Mouse (Mus musculus) CH12.LX (cell line): ENCODE data around the gene Cers6. TPM values are rescaled to one million over a fixed set of nuclear protein-coding genes. Genes with fewer than 3 reads are reported as not detected.

ENCODE experiments used
- DNase-seq: peaks from one replicate; pipeline ENCODE4 v3.0.0-alpha.2; 2013; ENCODE audit errors: extremely low read depth
- H3K27ac ChIP-seq: 2 replicates; pipeline ENCODE4 v1.5.1; 2012; ENCODE audit warnings: low read depth, mild to moderate bottlenecking, control low read depth, moderate library complexity; ENCODE audit not compliant: insufficient read depth
- H3K27me3 ChIP-seq: replicated peaks from 2 replicates; pipeline ENCODE3; 2012; ENCODE audit warnings: inconsistent platforms
- H3K36me3 ChIP-seq, 2 experiments: replicated peaks in 1 of 2; 2 replicates each; pipeline versions ENCODE3 to v1.6.1; 2012; ENCODE audit warnings: inconsistent platforms in 1 of 2, low read length in 1 of 2, mild to moderate bottlenecking in 1 of 2, mixed read lengths in 1 of 2, moderate library complexity in 1 of 2; ENCODE audit not compliant: control insufficient read depth in 1 of 2, insufficient read depth in 1 of 2
- H3K4me1 ChIP-seq, 2 experiments: 2 replicates each; pipeline ENCODE4 v1.6.1; 2012; ENCODE audit warnings: inconsistent platforms in 1 of 2, moderate library complexity in 1 of 2; ENCODE audit not compliant: insufficient read depth in 2 of 2, control insufficient read depth in 1 of 2
- H3K4me2 ChIP-seq: 2 replicates; pipeline ENCODE4 v1.6.1; 2012; ENCODE audit warnings: low read depth, mild to moderate bottlenecking, control low read depth; ENCODE audit not compliant: poor library complexity, insufficient read depth, severe bottlenecking
- H3K4me3 ChIP-seq, 3 experiments: fragments of 150-350 bp in 1 of 3; sonication (generic) in 1 of 3; replicated peaks in 1 of 3; 2 replicates each; pipeline versions ENCODE3 to v1.5.1; 2011 to 2012; ENCODE audit warnings: low read depth in 2 of 3, low read length in 2 of 3, mild to moderate bottlenecking in 2 of 3, moderate library complexity in 2 of 3, control low read depth in 1 of 3, improper control_type of control experiment in 1 of 3, inconsistent platforms in 1 of 3, mixed read lengths in 1 of 3; ENCODE audit not compliant: poor library complexity in 1 of 3
- H3K79me2 ChIP-seq: replicated peaks from 2 replicates; pipeline ENCODE4 v1.6.1; 2012; ENCODE audit warnings: mild to moderate bottlenecking, moderate library complexity; ENCODE audit not compliant: control insufficient read depth, poor library complexity, insufficient read depth, severe bottlenecking; ENCODE audit errors: extremely low read depth
- H3K9ac ChIP-seq: 2 replicates; pipeline ENCODE4 v1.6.1; 2012; ENCODE audit warnings: low read depth, mild to moderate bottlenecking, control low read depth, moderate library complexity; ENCODE audit not compliant: insufficient read depth
- H3K9me3 ChIP-seq: replicated peaks from 2 replicates; pipeline ENCODE3; 2012; ENCODE audit warnings: low read length, inconsistent platforms, mixed read lengths
- BHLHE40 ChIP-seq: IDR thresholded peaks from 2 replicates; pipeline ENCODE4 v1.6.1; 2011; ENCODE audit warnings: mild to moderate bottlenecking, low read depth, low read length, improper control_type of control experiment
- CHD1 ChIP-seq: IDR thresholded peaks from 2 replicates; pipeline ENCODE4 v1.6.1; 2012; ENCODE audit warnings: low read depth, low read length, improper control_type of control experiment, inconsistent platforms
- CTCF ChIP-seq, 2 experiments: IDR thresholded peaks in 1 of 2; conservative IDR thresholded peaks in 1 of 2; 2 replicates each; pipeline ENCODE4 v1.5.1; 2011 to 2012; ENCODE audit warnings: low read depth in 2 of 2, low read length in 2 of 2, improper control_type of control experiment in 1 of 2, inconsistent platforms in 1 of 2, mild to moderate bottlenecking in 1 of 2, moderate library complexity in 1 of 2
- ELF1 ChIP-seq: IDR thresholded peaks from 2 replicates; pipeline ENCODE4 v1.6.1; 2014; ENCODE audit warnings: low read depth, mild to moderate bottlenecking, inconsistent platforms, low read length, improper control_type of control experiment
- ETS1 ChIP-seq: conservative IDR thresholded peaks from 2 replicates; pipeline ENCODE4 v1.6.1; 2012; ENCODE audit warnings: low read depth, mild to moderate bottlenecking, inconsistent platforms, low read length, improper control_type of control experiment, moderate library complexity
- GABPA ChIP-seq: IDR thresholded peaks from 2 replicates; pipeline ENCODE4 v1.6.1; 2012; ENCODE audit warnings: low read depth, low read length, improper control_type of control experiment, inconsistent platforms; ENCODE audit not compliant: insufficient replicate concordance
- IRF4 ChIP-seq: IDR thresholded peaks from 2 replicates; pipeline ENCODE4 v1.6.1; 2014; ENCODE audit warnings: low read depth, mild to moderate bottlenecking, inconsistent platforms, low read length, improper control_type of control experiment
- JUND ChIP-seq: conservative IDR thresholded peaks from 2 replicates; pipeline ENCODE4 v1.6.1; 2011; ENCODE audit warnings: low read depth, low read length, improper control_type of control experiment
- MAX ChIP-seq: IDR thresholded peaks from 2 replicates; pipeline ENCODE4 v1.6.1; 2011; ENCODE audit warnings: low read length, improper control_type of control experiment
- MEF2A ChIP-seq: IDR thresholded peaks from 2 replicates; pipeline ENCODE4 v1.6.1; 2014; ENCODE audit warnings: low read depth, mild to moderate bottlenecking, inconsistent platforms, low read length, improper control_type of control experiment, borderline replicate concordance
- MXI1 ChIP-seq: IDR thresholded peaks from 2 replicates; pipeline ENCODE4 v1.6.1; 2011; ENCODE audit warnings: mild to moderate bottlenecking, low read depth, low read length, improper control_type of control experiment
- MYC ChIP-seq: IDR thresholded peaks from 2 replicates; pipeline ENCODE4 v1.6.1; 2011; ENCODE audit warnings: low read depth, mild to moderate bottlenecking, improper control_type of control experiment, low read length
- NRF1 ChIP-seq: IDR thresholded peaks from 2 replicates; pipeline ENCODE4 v1.6.1; 2014; ENCODE audit warnings: low read depth, mild to moderate bottlenecking, inconsistent platforms, low read length, improper control_type of control experiment, moderate library complexity
- PAX5 ChIP-seq: IDR thresholded peaks from 2 replicates; pipeline ENCODE4 v1.6.1; 2012; ENCODE audit warnings: low read length, inconsistent platforms, mixed read lengths
- RAD21 ChIP-seq: IDR thresholded peaks from 2 replicates; pipeline ENCODE4 v1.6.1; 2011; ENCODE audit warnings: low read depth, mild to moderate bottlenecking, low read length, improper control_type of control experiment, moderate library complexity
- SIN3A ChIP-seq: IDR thresholded peaks from 2 replicates; pipeline ENCODE4 v1.6.1; 2012; ENCODE audit warnings: low read length, improper control_type of control experiment, inconsistent platforms
- SMC3 ChIP-seq: IDR thresholded peaks from 2 replicates; pipeline ENCODE4 v1.6.1; 2011; ENCODE audit warnings: low read depth, low read length, improper control_type of control experiment
- TCF12 ChIP-seq: IDR thresholded peaks from 2 replicates; pipeline ENCODE4 v1.6.1; 2014; ENCODE audit warnings: low read depth, mild to moderate bottlenecking, inconsistent platforms, low read length, improper control_type of control experiment
- USF1 ChIP-seq: IDR thresholded peaks from 2 replicates; pipeline ENCODE4 v1.6.1; 2014; ENCODE audit warnings: low read depth, mild to moderate bottlenecking, inconsistent platforms, low read length, improper control_type of control experiment
- USF2 ChIP-seq: conservative IDR thresholded peaks from 2 replicates; pipeline ENCODE4 v1.6.1; 2011; ENCODE audit warnings: low read depth, low read length, improper control_type of control experiment
- ZNF384 ChIP-seq: IDR thresholded peaks from 2 replicates; pipeline ENCODE4 v1.6.1; 2012; ENCODE audit warnings: low read depth, low read length, improper control_type of control experiment, inconsistent platforms
- dilution Hi-C: fragments of 300-500 bp; cut with MboI; formaldehyde crosslinking; loops from 2 replicates; pipeline ENCODE4 v1.14.3; 2020; ENCODE audit warnings: low sequenced_read_pairs; ENCODE audit not compliant: extremely low pct_unique_long_range_greater_than_20kb, extremely low pct_ligation_motif_present
- in situ Hi-C: fragments of 300-500 bp; cut with MboI; formaldehyde crosslinking; loops from 3 replicates; pipeline ENCODE4 v1.14.3; 2019; ENCODE audit warnings: low sequenced_read_pairs, low pct_ligation_motif_present, low pct_unique_long_range_greater_than_20kb, mixed read lengths
- polyA plus RNA-seq: library from polyadenylated mRNA; unstranded; fragments of >175 nt; gene quantifications from 2 replicates; pipeline ENCODE4 v1.2.1, GENCODE M21; 2012; ENCODE audit warnings: low read depth; ENCODE audit not compliant: insufficient read length
- total RNA-seq, 2 experiments: library from RNA; depleted of rRNA; stranded (reverse); fragments of 300-350 nt in 1 of 2; fragments of >200 nt in 1 of 2; gene quantifications; 2 replicates each; pipeline ENCODE4 v1.2.3; 2012 to 2014

Cers6 gene
- total and polyA plus RNA-seq, 3 experiments, result not detected

- DNase-seq, result no peak
- H3K4me1 ChIP-seq, result no peaks in the 10 kb centered on the region
- in situ Hi-C loops (no loop called here), dilution Hi-C loops (no loop called here)
- no peaks in the 10 kb centered on the region for H3K79me2 ChIP-seq
- no peak overlapping the region for H3K4me2 ChIP-seq
- H3K27me3 ChIP-seq, result no peaks in the 10 kb centered on the region
- no peak overlapping the region for H3K27ac ChIP-seq
- H3K36me3 ChIP-seq, result no peaks in the 10 kb centered on the region
- no peak overlapping the region for H3K4me3 ChIP-seq
- TF ChIP-seq TCF12 (no peak), MYC (no peak), RAD21 (no peak), ETS1 (no peak), GABPA (no peak), PAX5 (no peak), MAX (no peak), ZNF384 (no peak), CTCF (conservative IDR thresholded peaks at IDR 0.05 in 1 of 2, IDR thresholded peaks at IDR 0.05 in 1 of 2; ENCODE audit: low read depth in 2 of 2, low read length in 2 of 2) (no peak), BHLHE40 (no peak), SMC3 (no peak), CHD1 (no peak), MXI1 (no peak), NRF1 (no peak), SIN3A (no peak), USF2 (no peak), MEF2A (no peak), ELF1 (no peak), IRF4 (no peak), JUND (no peak)
- H3K9me3 ChIP-seq, result peaks cover 70% of the 10 kb centered on the region
- H3K9ac ChIP-seq, result no peak overlapping the region
Observed at GRCm38 (mm10) chr2:68953688-68954087, 92.4 kb downstream of the Cers6 start.

DNA sequence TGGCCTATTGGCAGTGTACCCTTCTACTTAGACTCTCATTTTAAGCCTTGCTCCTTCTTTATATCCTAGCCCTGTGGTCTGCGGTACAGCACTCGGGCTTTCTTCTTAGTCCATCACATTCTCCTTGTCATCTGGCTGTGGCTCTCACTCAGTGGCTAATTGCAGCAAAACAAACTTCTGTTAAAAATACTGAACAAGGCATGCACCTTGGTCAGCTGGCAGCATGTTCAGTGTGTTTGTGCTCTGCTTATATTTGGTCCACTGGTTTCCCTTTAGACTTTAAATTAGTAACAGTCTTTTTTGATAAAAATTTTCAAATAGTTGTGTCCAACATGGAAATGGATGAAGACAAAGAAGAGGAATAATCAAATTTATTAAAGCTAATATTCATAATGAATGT is 94.3 kb downstream of the Cers6 start:
- Histone ChIP-seq H3K79me2 (no peaks in the 10 kb centered on the region), H3K27ac (no peak overlapping the region), H3K27me3 (no peaks in the 10 kb centered on the region), H3K36me3 (no peaks in the 10 kb centered on the region), H3K4me2 (no peak overlapping the region), H3K4me3 (no peak overlapping the region), H3K9ac (no peak overlapping the region), H3K9me3 (peaks cover 73% of the 10 kb centered on the region), H3K4me1 (no peaks in the 10 kb centered on the region)
- TF ChIP-seq IRF4 (no peak), USF1 (no peak), NRF1 (no peak), MAX (no peak)
- DNase-seq, result no peak
- in situ Hi-C loops, result no loop called here
- dilution Hi-C loops, result no loop called here
